Comparison of ENCODE assay signal across 14 mouse cellular contexts in the genomic region with DNA sequence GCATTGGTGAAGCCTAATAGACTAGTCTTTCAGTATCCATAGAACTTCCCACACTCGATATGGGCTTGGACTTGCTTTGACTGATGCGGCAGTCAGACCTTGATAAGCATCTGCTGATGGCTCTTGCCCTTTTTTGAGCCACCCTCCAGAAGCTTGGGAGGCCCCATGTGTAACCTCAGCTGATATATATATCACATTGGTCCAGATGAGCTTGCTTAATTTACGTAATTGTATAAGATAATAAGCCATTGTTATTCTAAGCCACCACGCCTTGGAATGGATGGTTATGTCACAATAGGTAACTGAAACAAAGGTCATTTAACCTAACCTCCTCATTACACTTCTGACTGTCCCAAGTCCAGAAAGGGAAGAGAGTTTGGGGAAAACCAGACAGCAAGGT. TPM values are rescaled to one million over a fixed set of nuclear protein-coding genes. Genes with fewer than 3 reads are reported as not detected.
DNase-seq lines count a peak whose midpoint lies in the region; ATAC-seq and TF ChIP-seq lines count a peak whose summit lies in the region.
"Had no signal": no experiment of that assay in that cellular context is flagged by ENCODE, and none has a peak within 500 bp of the region (broad histone marks: within the 10 kb centered on the region; RNA-seq: fewer than 3 reads in every experiment).

No protein-coding gene starts in this region.

- no peaks in the 10 kb centered on the region for H3K36me3 ChIP-seq in heart, embryonic 15.5 days
- H3K36me3 ChIP-seq in MEL (ENCODE audit: control insufficient read depth in 1 of 2, insufficient read depth in 2 of 2, low read length in 2 of 2), result peaks cover 0 to 39% of the 10 kb centered on the region in 2 experiments; a peak in 2 of 4 replicates
- H3K36me3 ChIP-seq in liver, embryonic 13.5 days, result no peaks in the 10 kb centered on the region
- H3K36me3 ChIP-seq in kidney, embryonic 14.5 days (ENCODE audit: control insufficient read depth, insufficient read depth, low read length), result no peaks in the 10 kb centered on the region
- H3K36me3 ChIP-seq: neural tube, embryonic 13.5 days had no signal

- H3K9ac ChIP-seq in heart, embryonic 15.5 days, result no peak overlapping the region
- H3K9ac ChIP-seq in MEL (ENCODE audit: control insufficient read depth, low read depth, low read length, poor library complexity, severe bottlenecking), result no peak overlapping the region; the same call in 1 of the 2 replicates
- peak overlapping the region; percentile 99 for H3K9ac ChIP-seq in liver, embryonic 13.5 days
- no peak overlapping the region for H3K9ac ChIP-seq in kidney, embryonic 14.5 days (ENCODE audit: low read depth, low read length)

- H3K79me2 ChIP-seq in MEL (ENCODE audit: control insufficient read depth, insufficient read depth, low read length, poor library complexity), result peaks cover 30% of the 10 kb centered on the region

- no peak for ATAC-seq in heart, embryonic 15.5 days (replicated peaks; ENCODE audit: insufficient number of reproducible peaks, insufficient read depth, low FRiP score, low read depth)
- no peak for ATAC-seq in liver, embryonic 13.5 days (ENCODE audit: low read depth)
- ATAC-seq in kidney, embryonic 14.5 days (ENCODE audit: low FRiP score, low TSS enrichment), result no peak
- ATAC-seq: CD4-positive, CD25-positive, alpha-beta regulatory T cell, adult 4 months; hindbrain, embryonic 16.5 days; midbrain, embryonic 16.5 days had no signal

- H3K4me1 ChIP-seq in heart, embryonic 15.5 days (replicated peaks), result peaks cover 30% of the 10 kb centered on the region
- H3K4me1 ChIP-seq in MEL (ENCODE audit: control insufficient read depth in 1 of 2, insufficient read depth in 2 of 2, low read length in 2 of 2), result peaks cover 24 to 30% of the 10 kb centered on the region in 2 experiments
- peaks cover 55% of the 10 kb centered on the region for H3K4me1 ChIP-seq in liver, embryonic 13.5 days (replicated peaks)
- H3K4me1 ChIP-seq in kidney, embryonic 14.5 days (ENCODE audit: control insufficient read depth, insufficient read depth, low read length), result peaks cover 9% of the 10 kb centered on the region

- no peaks in the 10 kb centered on the region for H3K27me3 ChIP-seq in heart, embryonic 15.5 days
- H3K27me3 ChIP-seq in MEL (ENCODE audit: control insufficient read depth in 1 of 2, insufficient read depth in 2 of 2, low read length in 2 of 2), result no peaks in the 10 kb centered on the region
- H3K27me3 ChIP-seq in liver, embryonic 13.5 days, result no peaks in the 10 kb centered on the region
- no peaks in the 10 kb centered on the region for H3K27me3 ChIP-seq in kidney, embryonic 14.5 days (ENCODE audit: control insufficient read depth, insufficient read depth, low read length)
- H3K27me3 ChIP-seq: neural tube, embryonic 13.5 days had no signal

- no peak for TF ChIP-seq CTCF in MEL (IDR thresholded peaks at IDR 0.05 in 2 of 3, conservative IDR thresholded peaks at IDR 0.05 in 1 of 3; ENCODE audit: control insufficient read depth in 1 of 3, insufficient read depth in 1 of 3, low read depth in 2 of 3, low read length in 3 of 3, poor library complexity in 1 of 3, severe bottlenecking in 1 of 3)

- 77% methylated on average over 4 of the region's 4 CpGs for WGBS in heart, embryonic 15.5 days
- WGBS in liver, embryonic 13.5 days (ENCODE audit: insufficient replicate concordance), result 25% methylated on average over 4 of the region's 4 CpGs
- 91% methylated on average over 4 of the region's 4 CpGs for WGBS in kidney, embryonic 14.5 days

- no peak for DNase-seq in heart, postnatal 25 days (ENCODE audit: low spot score)
- DNase-seq in 416B (ENCODE audit: low read depth), result peak; percentile 35
- DNase-seq in MEL (ENCODE audit: low read depth, low spot score), result peak; percentile 37
- DNase-seq in liver, embryonic 13.5 days, result peak; percentile 50
- no peak for DNase-seq in gastrocnemius, postnatal 10 days
- DNase-seq: adrenal gland, postnatal 14 days; kidney, postnatal 14 days; layer of hippocampus, postnatal 36 days had no signal

- no peaks in the 10 kb centered on the region for H3K9me3 ChIP-seq in heart, embryonic 15.5 days (replicated peaks)
- H3K9me3 ChIP-seq in MEL (replicated peaks; ENCODE audit: insufficient read depth, low read length), result no peaks in the 10 kb centered on the region
- no peaks in the 10 kb centered on the region for H3K9me3 ChIP-seq in liver, embryonic 13.5 days (replicated peaks)
- no peaks in the 10 kb centered on the region for H3K9me3 ChIP-seq in kidney, embryonic 14.5 days (ENCODE audit: control insufficient read depth, low read length)
- H3K9me3 ChIP-seq: neural tube, embryonic 13.5 days had no signal

- TF ChIP-seq EP300 in MEL (IDR thresholded peaks at IDR 0.05; ENCODE audit: low read depth in 1 of 2, low read length in 2 of 2), result peak; percentile 58 to 64; a peak in 2 of 4 replicates

- no peak overlapping the region for H3K27ac ChIP-seq in heart, embryonic 15.5 days
- H3K27ac ChIP-seq in MEL (ENCODE audit: control insufficient read depth, low read depth, low read length), result no peak overlapping the region
- H3K27ac ChIP-seq in liver, embryonic 13.5 days, result peak overlapping the region; percentile 97
- no peak overlapping the region for H3K27ac ChIP-seq in kidney, embryonic 14.5 days (ENCODE audit: low read depth, low read length)
- H3K27ac ChIP-seq: neural tube, embryonic 13.5 days had no signal

- no peak for TF ChIP-seq RAD21 in MEL (IDR thresholded peaks at IDR 0.05; ENCODE audit: low read depth, low read length)

- no peak for TF ChIP-seq POLR2A in MEL (IDR thresholded peaks at IDR 0.05; ENCODE audit: control insufficient read depth in 1 of 2, insufficient read depth in 1 of 2, low read depth in 1 of 2, low read length in 2 of 2, poor library complexity in 1 of 2)

- no peak overlapping the region for H3K4me3 ChIP-seq in heart, embryonic 15.5 days
- peak overlapping the region in 1 of 2 experiments; percentile 92; a peak in 2 of 4 replicates for H3K4me3 ChIP-seq in MEL (ENCODE audit: control insufficient read depth in 1 of 2, insufficient read depth in 1 of 2, low read depth in 2 of 2, low read length in 2 of 2)
- peak overlapping the region; percentile 98 for H3K4me3 ChIP-seq in liver, embryonic 13.5 days (replicated peaks)
- no peak overlapping the region for H3K4me3 ChIP-seq in kidney, embryonic 14.5 days (ENCODE audit: low read length)

- intact Hi-C loops in heart, postnatal 25 days (cut with DNase I), result loop anchor here (2.0 to 5.0 kb wide), 2 partner anchors 30 to 52 kb away; no protein-coding TSS in a partner anchor

- peak overlapping the region; percentile 74; the same call in 1 of the 2 replicates for H3K4me2 ChIP-seq in heart, embryonic 15.5 days
- H3K4me2 ChIP-seq in liver, embryonic 13.5 days, result peak overlapping the region; percentile 93
- H3K4me2 ChIP-seq in kidney, embryonic 14.5 days (replicated peaks; ENCODE audit: low read depth, low read length), result no peak overlapping the region

TF ChIP-seq in MEL, 35 proteins besides CTCF, POLR2A, EP300 and RAD21 (continues in another document):
- TF ChIP-seq MYC (IDR thresholded peaks at IDR 0.05; ENCODE audit: low read depth, low read length) (no peak), E2F4 (IDR thresholded peaks at IDR 0.05; ENCODE audit: borderline replicate concordance, low read depth, low read length) (no peak), MAZ (IDR thresholded peaks at IDR 0.05; ENCODE audit: low read depth, low read length) (no peak), ZKSCAN1 (IDR thresholded peaks at IDR 0.05; ENCODE audit: low read depth, low read length) (no peak), MEF2A (IDR thresholded peaks at IDR 0.05; ENCODE audit: extremely low read depth, insufficient replicate concordance, low read depth, low read length, poor library complexity, severe bottlenecking) (no peak), ZNF384 (IDR thresholded peaks at IDR 0.05; ENCODE audit: low read depth, low read length) (no peak), ZC3H11A (IDR thresholded peaks at IDR 0.05; ENCODE audit: low read depth, low read length) (no peak), BHLHE40 (IDR thresholded peaks at IDR 0.05; ENCODE audit: borderline replicate concordance, low read depth, low read length) (no peak), NELFE (IDR thresholded peaks at IDR 0.05; ENCODE audit: low read depth, low read length) (no peak), MYB (IDR thresholded peaks at IDR 0.05; ENCODE audit: low read depth, low read length) (no peak), KAT2A (conservative IDR thresholded peaks at IDR 0.05; ENCODE audit: low read depth, low read length) (no peak), MAX (IDR thresholded peaks at IDR 0.05; ENCODE audit: low read length) (no peak), NRF1 (IDR thresholded peaks at IDR 0.05; ENCODE audit: insufficient read depth, low read depth, low read length, poor library complexity, severe bottlenecking) (no peak), MAFK (IDR thresholded peaks at IDR 0.05; ENCODE audit: borderline replicate concordance, low read depth, low read length) (no peak), ZMIZ1 (IDR thresholded peaks at IDR 0.05; ENCODE audit: low read depth, low read length) (no peak), HCFC1 (IDR thresholded peaks at IDR 0.05; ENCODE audit: low read depth, low read length) (no peak), CHD1 (IDR thresholded peaks at IDR 0.05; ENCODE audit: low read depth, low read length) (no peak), POLR2AphosphoS2 (IDR thresholded peaks at IDR 0.05; ENCODE audit: low read length) (no peak), TBP (IDR thresholded peaks at IDR 0.05; ENCODE audit: low read depth, low read length) (no peak), JUND (IDR thresholded peaks at IDR 0.05; ENCODE audit: low read depth, low read length) (no peak), UBTF (IDR thresholded peaks at IDR 0.05; ENCODE audit: borderline replicate concordance, insufficient read depth, low read depth, low read length) (no peak), GATA1 (IDR thresholded peaks at IDR 0.05; ENCODE audit: low read depth, low read length) (peak; percentile 47; the same call in 1 of the 2 replicates), USF1 (IDR thresholded peaks at IDR 0.05; ENCODE audit: low read depth, low read length) (no peak), RCOR1 (IDR thresholded peaks at IDR 0.05; ENCODE audit: low read depth, low read length) (no peak; the same call in 1 of the 2 replicates), SMC3 (IDR thresholded peaks at IDR 0.05; ENCODE audit: low read depth, low read length) (no peak)

RNA-seq across cellular contexts. Expression of a gene that starts 1.9 kb away (rescaled TPM):
- polyA plus RNA-seq in heart, embryonic 15.5 days (2015; fragmentation: Nextera tagmentation; extraction: Ambion mirVana), result 58.8 and 66.8 TPM in 2 replicates
- 10 to 100 TPM; 50.1 to 51.0 TPM for total RNA-seq in heart, postnatal 25 days (2021)
- 53.5 and 59.6 TPM in 2 replicates for total RNA-seq in MEL (2012; rRNA removed)
- polyA plus RNA-seq in MEL (2012; ENCODE audit: insufficient read depth in 1 of 2, insufficient read length in 2 of 2, low read depth in 1 of 2, low replicate concordance in 2 of 2, missing spikeins in 1 of 2), result 10 to 100 TPM; 35.4 to 98.5 TPM
- polyA plus RNA-seq in liver, embryonic 13.5 days (2015; fragmentation: Nextera tagmentation; extraction: Ambion mirVana), result 19.2 and 23.9 TPM in 2 replicates
- total RNA-seq in gastrocnemius, postnatal 10 days (2021), result 10 to 100 TPM; 51.7 to 56.8 TPM
- 40.2 and 85.6 TPM in 2 replicates for polyA plus RNA-seq in kidney, embryonic 14.5 days (2014; fragmentation: Nextera tagmentation; extraction: Ambion mirVana)

Comparison
In these comparisons a context has a peak if more than half of its experiments do, and no peak if none do; other contexts are left out.
1. DNase-seq: peak in 416B (single experiment), MEL (single experiment) and liver, embryonic 13.5 days (single experiment); none in heart, postnatal 25 days (single experiment) and gastrocnemius, postnatal 10 days (single experiment).